Mouse (Mus musculus) kidney, adult 8-10 months (tissue): ENCODE results near the gene Jaml.
A peak's percentile ranks its signal among the peaks of the same experiment; 100 is the strongest.
"Not testable (repeated sequence)": the region's sequence is repeated elsewhere in the genome, so short reads cannot be mapped to it uniquely, and the experiment has no call there.

Experiments used
- DNase-seq, 2 experiments: peaks; one replicate each; pipeline ENCODE4 v3.0.0; 2022

Jaml gene

DNA sequence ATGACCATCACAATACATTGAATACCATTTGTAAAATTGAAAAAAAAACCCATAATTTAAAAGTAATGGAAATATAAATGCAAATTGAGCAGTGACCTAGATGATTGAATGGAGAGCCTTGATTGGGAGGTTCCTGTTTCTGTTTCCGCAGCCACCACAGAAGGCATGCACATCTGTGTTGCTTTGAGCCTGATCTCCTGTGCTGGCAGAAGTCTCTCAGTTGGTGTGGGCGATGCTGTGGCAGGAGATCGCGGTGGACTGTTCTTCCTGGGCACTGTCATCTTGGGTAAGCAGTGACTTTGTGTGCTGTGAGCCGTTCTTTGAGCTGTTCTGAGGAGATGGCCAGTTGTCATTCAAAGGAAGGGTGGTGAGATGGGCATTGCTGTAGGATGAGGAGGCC lies at the start of gene Jaml:
TSS of gene Jaml (plus strand) at position 173 of the 400 bp plus-strand sequence.
- DNase-seq = no peak

DNA sequence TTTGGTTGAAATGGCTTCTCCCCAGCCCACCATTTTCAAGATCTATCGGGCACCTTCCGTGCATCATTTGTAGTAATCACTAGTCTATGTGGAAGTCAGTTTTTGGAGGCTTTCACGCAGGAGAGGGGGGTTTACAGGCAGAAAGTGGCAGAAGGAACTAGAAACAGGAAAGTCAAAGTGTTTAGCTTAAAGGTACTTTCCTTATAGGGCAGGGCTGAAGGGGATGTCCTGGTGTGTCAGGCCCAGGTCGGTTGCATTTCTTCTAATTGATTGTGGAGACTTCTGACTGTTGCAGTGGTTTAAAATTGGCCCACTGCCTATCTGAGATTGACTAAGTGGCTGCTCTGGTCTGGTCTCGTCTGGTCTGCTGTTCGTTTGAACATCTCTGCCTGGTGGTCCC lies 48.6 kb upstream of the Jaml start:
- no peak for DNase-seq

DNA sequence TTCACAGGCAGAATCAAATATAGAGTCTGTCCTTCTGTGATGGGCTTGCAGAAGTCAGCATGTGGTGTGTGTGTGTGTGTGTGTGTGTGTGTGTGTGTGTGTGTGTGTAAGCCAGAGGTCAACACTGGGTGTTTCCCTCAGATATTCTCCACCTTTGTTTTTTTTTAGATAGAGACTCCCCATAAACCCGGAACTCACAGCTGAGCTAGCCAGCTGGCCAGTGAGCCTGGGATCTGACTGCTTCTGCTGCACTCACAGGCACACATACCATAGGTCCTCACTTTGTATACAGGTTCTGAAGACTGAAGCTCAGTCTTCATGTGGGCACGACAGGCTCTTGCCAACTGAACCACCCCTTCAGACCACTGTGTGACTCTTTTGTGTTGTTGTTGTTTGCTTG lies 46.7 kb upstream of the Jaml start:
- no peak for DNase-seq

DNA sequence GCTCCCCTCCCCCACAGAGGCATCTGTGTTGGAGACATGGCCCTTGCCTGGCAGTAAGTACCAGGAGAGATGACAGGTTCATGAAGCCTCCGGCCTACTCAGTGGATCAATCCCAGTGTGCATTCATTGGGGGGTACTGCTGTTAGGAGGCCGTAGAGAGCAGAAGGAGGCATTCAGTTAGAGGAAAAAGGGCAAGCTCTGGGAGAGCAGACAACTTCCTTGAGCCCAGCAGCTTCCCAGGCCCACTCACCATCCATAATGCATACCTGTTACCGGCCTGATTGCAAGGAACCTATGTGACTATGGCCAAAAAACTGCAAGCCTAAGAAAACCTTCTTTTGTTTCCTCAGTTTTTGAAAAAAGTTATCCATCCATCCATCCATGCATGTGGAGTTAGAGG lies 44.5 kb upstream of the Jaml start:
- DNase-seq = no peak

DNA sequence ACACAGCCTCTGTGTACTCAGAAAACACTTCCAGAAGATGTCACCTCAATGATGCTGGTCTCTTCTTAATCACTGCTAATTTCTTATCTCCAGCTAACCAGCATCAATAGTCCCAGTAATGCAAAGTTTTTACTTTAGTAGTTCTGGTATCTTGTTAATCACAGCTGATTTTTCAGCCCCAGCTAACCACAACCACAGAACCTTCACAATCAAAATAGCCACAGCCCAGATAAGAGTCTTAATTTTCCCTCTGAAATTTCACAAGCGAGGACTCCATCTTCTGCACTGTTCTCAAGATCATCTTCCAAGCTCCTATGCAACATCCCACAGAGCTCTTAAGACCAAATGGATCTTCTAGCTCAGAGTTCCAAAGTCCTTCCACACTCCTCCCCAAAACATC lies 41.2 kb upstream of the Jaml start:
- DNase-seq = not testable (repeated sequence)

DNA sequence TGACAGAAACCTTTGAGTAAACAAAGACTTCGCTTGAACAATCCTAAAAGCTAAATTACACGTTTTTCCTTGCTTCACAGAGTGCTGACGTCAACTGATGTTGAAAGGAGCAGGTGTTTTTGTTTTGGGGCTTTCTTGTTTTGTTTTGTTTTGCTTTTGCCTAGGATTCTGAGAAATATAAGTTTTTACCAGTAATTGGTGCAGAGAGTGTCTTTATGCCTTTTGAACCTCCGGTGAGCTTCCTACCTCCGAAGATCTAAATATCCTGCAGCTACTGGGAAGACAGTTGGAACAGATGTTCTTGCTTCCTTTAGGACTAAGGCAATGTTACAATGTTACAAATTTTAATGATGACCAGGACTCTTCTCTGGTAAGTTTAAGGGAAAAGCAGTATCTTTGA lies 39.5 kb upstream of the Jaml start, which contains the start of gene Mpzl2:
TSS of gene Mpzl2 (plus strand) at position 301 of the 400 bp plus-strand sequence.
- DNase-seq = no peak

DNA sequence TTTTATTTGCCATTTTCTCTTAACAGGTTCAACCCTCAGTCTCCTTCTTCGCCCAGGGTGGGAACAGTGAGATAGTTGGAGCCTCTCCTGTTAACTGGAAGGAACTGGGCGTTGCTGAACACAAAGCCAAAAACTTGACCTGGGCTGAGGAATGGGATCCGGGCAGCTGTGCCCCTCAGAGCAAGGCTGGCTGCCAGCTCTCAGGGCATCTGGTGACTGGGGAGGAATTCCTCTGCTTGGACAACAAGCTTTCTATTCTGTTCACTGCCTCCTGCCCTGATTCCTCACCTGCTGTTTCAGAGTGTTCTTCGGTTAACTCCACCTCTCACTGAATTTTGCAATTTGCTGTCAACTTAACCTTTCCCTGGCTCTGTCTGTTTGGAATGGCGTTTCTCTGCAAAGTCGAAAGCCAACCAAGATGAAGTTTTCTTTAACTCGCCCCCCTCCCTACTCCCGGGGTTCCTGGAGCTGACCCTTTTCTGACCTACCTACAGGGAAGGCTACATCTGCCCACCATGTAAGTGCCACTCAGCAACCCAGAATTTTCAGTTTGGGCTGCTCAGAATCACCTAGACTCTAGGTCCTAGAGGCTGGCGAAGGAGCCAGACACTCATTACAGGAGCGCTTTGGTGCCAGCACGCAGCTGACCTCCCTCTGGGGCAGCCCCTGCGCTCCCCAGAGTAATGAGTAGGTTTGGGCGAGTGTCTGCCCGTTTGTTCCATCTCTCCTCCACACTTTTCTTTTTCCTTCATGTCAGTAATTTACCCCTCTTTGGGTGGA lies 38.7 kb upstream of the Jaml start:
- peak in 1 of 2 experiments; percentile 32 for DNase-seq

DNA sequence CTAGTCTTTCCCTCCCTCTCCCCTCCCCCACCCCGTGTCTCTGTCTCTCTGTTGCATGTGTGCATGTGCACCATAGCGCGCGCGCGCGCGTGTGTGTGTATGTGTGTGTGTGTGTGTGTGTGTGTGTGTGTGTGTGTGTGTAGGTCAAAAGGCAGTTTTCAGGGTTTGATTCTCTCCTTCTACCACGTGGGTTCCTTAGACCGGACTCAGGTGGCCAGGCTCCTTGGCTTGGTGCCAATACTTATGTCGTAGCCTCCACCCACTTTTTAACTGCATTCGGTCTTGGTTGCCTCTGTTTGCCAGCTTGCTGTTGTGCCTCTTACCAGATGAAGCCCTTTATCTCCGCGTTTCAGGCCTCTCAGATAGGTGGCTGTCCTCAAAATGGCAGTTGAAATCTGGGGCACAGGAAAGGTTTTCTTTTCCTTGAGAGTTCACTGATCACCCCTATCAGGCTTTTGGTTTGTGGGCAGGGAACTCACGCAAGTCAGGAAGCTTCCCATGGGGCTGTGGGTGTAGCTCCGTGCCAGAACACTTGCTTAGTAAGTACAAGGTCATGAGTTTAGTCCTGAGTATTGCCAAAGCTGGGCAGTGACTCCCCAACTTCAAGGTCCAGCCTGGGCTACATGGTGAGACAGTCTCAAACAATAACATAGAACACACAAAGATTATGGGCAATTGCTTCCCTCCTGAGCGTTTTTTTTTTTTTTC lies 37.7 kb upstream of the Jaml start:
- DNase-seq = peak; percentile 50 to 68

DNA sequence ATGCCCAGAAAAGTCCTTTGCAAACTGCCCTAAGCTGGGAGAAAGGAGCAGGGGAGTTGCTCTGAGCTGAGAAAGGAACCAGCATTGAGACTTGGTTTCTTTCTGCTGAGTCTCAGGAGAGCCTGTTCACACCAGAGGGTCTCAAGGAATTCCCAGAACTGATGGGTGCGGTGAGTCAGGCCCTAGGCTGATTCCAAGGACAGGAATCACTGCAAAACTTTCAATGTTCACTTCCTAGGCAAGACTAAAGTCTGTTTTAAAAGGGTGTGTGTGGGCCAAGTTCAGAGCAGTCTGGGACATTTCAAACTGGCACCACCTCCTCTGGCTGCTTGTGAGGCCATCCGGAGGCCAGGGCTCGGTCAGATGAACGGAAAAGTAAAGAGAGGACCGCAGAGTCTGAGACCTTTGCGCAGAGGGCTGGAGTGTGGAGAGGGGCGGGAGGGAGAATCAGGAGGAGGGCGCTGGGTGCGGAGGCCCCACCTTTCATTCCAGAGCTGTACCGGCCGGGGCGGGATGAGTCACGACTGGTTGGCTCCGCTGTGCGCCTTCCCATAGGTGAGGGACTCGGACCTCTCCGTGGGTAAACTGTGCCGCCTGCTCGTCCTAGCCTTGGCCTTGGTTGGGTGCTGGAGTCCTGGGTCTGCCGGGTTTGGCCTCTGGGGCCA lies 36.8 kb upstream of the Jaml start:
- DNase-seq = peak; percentile 86 to 88

DNA sequence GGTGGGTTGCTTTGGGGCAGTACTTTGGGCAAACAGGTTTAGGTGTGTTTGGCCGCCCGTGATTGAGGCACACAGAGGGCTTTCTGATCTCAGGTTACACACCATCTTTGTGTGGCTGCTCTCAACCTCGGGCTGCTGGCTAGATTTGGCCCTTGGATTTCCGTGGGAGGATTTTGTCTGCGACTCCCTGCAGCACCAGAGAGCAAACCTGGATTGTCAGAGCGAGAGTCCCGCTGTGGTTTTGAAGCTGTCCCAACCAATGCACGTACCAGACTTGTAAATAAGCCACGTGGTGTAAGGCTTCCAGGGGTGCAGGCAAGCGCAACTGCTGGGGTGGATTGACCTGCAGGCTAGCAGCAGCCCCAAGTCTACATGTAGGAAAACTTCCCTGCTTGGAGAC lies 36.0 kb upstream of the Jaml start:
- DNase-seq = peak; percentile 39 to 52

DNA sequence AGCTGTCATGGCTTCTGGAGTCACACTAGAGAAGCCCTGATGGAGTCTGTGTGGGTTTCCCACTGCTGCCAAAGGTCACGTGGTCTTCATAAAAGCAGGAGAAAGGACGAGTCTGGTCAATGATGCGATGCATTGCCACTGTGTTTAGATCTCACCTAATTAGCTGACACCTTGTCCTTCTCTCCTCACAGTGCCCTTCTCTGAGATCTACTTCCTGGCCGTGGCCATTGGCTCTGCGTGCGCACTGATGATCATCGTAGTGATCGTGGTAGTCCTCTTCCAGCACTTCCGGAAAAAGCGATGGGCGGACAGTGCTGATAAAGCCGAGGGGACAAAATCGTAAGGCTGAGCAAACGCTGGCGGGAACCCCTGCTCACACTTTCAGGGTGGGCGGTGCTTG lies 32.0 kb upstream of the Jaml start:
- no peak for DNase-seq

DNA sequence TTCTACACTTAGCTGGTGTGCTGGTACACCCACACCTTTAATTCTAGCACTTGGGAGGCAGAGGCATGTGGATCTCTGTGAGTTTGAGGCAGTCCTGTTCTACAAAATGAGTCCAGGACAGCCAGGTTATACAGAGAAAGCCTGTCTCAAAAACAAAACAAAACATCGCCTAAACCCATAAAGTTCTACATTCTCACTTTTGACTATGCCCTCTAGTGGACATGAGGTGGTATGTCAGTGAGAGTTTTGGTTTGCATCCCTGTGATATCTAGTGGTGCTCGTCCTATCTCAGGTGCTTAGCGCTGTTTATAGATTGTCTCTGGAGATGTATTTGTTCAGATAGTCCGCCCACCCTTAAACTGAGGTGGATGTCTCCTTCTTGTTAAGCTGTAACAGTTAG lies 30.5 kb upstream of the Jaml start:
- peak in 1 of 2 experiments; percentile 21 for DNase-seq

DNA sequence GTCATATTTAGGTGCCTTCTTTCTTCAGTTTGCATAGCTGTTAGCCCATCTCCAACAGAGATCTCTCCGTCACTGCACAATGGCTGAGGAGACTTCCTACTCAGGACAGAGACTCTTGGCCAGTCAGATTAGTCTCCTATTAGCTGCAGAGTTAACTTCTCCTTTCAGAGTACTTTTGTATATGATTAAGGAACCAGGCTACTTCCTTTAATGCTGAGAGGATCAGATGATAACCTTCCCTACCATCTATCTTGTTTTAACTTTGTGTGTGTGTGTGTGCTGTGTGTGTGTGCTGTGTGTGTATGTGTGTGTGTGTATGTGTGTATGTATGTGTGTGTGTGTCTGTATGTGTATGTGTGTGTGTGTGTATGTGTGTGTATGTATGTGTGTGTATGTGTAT lies 29.3 kb upstream of the Jaml start:
- DNase-seq = no peak

DNA sequence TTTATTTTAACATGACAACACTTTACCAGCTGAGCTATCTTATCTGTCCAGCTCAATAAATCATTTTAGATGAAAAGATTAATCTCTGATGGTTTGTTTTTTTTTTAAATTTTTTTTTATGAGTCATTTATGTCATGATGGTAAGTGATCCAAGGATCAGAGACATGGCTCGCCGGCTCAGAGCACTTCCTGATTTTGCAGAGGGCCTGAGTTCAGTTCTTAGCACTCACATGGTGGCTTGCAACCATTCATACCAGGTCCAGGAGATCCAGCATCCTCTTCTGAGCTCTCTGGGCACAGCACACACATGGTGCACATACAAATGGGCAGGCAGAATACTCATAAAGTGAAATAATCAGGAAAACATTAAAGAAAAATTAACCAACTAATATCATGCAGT lies 28.7 kb upstream of the Jaml start:
- DNase-seq = no peak

DNA sequence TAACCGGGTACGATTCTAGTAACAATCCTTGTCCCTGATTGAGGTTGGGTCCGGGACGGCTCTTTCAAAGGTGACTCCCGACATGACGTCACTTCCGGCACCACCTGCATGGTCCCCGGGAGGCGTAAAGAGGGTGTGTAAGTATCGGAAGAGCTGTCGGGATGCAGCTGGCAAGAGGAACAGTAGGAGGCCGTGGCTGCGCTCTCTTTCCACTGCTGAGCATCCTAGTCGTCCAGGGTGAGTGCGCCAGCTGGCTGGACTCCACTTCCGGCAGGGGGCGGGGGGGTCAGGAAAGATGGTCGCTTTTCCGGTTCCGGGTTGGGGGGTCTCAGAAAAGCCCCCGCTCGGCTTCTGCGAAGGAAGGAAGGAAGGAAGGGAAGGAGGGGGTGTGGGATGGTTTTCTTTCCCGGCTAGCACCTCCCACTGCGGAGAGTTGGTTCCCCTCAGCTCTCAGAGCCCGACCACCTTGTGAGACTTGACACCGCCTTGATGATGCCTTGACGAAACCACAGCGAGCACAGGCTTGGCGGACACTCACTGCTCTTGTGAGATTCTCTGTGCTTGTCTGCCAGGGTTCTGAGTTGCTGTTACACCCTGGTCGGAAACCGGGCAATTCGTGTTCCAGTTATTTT lies 23.8 kb upstream of the Jaml start, which contains the start of gene Mpzl3:
TSS of gene Mpzl3 (plus strand) at position 105 of the 632 bp plus-strand sequence.
- DNase-seq = peak; percentile 80 to 85

DNA sequence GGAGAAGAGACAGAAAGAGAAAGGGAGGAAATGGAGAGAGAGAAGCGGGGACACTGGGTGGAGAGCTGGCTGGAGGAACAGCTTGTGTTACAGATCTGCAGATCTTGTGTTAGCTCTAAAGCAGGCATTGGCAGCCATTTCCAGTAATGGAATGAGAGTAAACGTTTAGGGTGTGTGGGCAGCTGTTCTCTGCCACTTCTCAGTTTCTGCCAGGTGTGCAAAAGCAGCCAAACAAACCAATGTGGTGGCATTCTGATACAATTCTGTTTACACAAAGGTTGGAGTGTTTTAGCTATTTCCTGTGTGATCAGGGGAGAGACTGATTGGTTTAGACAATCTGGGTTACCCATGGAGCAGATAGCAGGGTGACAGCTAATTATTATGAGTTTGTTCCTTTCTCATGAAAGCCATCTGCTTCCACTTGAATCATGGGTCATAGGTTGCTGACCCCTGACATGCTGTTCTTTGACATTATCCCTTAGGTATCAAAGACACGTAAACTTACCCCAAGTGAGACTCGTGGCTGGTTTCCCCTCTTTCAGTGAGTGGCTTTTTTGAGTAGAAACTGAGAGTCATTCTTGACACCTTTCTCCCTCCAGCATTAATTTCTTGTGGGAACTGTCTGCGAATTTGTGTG lies 20.6 kb upstream of the Jaml start:
- no peak for DNase-seq

DNA sequence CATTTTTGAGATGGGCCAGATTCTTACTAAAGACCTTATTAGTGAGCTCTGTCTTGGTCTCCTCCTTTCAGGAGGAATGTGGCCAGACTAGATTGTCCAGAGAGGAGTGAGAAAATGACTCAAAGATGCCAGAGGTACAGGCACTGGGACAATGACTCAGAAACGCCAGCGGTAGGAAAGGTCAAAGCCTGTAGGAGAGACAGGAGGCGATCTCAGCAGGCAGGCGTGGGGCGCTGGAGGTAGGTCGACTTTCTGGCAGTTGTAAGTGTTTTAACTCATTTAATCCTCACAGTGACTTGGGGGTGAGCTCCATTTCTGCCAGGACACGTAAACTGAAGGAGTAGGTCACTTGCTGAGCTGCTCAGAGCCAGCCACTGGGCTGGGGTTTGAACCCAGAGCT lies 18.8 kb upstream of the Jaml start:
- DNase-seq = no peak

DNA sequence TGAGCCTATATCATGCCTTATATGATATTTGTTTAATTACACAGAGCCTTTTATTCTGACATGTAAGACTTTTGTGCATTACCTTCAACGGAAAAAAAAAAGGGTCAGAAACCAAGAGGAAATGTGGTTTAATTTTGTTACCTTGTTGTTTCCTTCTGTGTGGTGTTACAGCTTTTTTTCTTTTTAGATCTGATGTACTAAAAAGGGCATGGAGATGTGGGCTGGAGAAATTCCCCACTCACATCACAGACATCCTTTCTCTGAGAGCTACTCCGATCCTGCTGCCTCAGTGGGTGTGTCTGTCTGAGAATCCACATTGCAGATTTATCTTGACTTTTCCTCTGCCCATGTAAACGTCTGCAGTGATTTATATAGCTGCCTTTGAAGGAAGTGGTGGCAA lies 16.3 kb upstream of the Jaml start:
- DNase-seq = no peak

DNA sequence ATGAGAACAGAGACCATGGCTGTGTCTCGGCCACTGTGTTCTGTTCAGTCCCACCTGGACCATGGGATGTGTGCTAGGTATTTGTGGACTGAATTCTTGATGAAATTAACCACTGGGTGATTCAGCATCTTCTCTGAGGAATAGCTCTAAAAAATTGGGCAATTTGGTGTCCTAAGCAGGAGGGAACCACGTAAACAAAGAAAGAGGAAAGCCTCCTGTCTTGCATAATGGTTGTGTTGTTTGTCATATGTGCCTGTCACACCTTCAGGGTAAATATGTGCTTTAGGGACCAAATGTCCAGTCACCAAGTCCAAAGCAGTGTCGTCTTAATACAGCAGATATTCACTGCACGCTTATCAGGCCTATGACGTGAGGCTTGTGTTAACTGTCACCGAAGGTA lies 14.6 kb upstream of the Jaml start:
- DNase-seq = no peak

DNA sequence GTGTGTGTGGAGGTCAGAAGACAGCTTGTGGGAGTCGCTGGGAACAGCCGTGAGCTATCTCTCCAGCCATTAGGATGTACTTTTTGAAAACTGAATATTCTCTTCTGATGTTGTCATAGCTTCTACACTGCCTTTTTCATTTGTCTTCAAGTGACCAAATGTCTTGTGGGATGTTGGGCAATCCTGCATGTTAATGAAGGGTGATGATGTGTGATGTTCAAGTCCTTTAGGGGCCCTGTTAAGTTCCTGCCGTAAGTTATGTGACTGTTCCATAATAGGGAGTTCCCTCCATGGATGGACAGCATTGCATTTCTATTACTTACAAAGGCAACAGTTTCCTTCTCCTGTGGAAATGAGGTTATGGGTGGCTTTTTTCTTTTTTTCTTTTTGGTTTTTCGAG lies 12.2 kb upstream of the Jaml start:
- no peak for DNase-seq

DNA sequence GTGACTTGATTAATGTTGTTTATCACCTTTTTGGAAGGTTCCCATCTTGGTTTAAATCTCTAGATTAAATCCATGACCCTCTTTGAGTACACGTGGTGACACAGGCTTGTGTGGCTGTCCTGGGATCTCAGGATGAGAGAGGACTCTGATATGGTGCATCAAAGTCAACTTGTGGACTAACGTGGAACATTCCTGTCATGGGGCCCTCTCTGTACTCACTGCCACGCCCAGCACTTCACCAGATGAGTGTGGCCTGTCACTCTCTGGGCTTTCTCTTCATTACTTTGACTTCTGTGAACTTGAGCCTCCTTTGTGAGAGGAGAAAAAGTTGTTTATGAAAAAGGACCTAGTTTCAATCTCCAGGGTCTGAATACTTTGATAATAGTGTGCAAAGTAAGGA lies 7.2 kb upstream of the Jaml start:
- no peak for DNase-seq

DNA sequence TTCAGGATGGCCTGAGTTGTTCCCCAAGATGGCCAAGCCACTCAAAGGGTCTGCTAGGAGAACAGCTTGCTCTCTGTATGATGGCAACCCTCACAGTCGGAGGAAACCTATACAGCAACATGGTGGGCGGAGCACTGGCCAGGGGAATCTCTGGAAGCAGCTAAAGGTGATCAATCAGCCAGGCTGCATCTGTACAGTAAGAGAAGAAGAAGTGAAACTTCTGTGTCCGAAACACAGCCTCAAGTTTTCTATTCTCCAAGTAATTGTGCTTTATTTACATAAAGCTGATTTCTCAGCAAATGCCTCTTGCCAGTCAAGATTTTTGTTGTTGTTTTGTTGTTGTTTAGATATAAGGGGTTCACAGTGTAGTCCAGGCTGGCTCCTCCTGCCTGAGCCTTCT lies 1.1 kb upstream of the Jaml start:
- DNase-seq = no peak

DNA sequence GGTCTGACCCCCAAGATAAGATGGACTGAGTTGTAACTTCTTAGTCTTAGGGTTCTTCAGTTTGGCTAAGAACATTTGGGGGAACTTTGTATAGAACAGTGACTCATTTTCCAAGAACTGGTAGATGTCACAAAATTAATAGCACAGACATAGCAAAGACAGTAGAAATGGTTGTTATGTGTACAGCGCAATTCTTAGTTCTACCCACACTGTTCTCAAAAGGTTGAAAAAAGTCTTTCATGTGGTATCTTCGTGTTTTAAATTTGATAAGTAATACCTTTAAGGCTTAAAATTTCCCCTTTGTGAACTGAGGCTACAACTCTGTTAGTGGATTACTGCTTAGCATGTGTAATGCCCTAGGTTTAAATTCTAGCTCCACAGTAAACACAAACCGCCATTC lies 4.1 kb downstream of the Jaml start:
- no peak for DNase-seq
